Mouse (Mus musculus): Measurements from ENCODE around the gene Pdxdc1. TPM values are rescaled to one million over a fixed set of nuclear protein-coding genes. Genes with fewer than 3 reads are reported as not detected.
A peak's percentile ranks its signal among the peaks of the same experiment; 100 is the strongest.

The Pdxdc1 gene
- total and polyA plus RNA-seq, 3 experiments = 36.0 to 64.2 TPM; not detected in 1

DNA sequence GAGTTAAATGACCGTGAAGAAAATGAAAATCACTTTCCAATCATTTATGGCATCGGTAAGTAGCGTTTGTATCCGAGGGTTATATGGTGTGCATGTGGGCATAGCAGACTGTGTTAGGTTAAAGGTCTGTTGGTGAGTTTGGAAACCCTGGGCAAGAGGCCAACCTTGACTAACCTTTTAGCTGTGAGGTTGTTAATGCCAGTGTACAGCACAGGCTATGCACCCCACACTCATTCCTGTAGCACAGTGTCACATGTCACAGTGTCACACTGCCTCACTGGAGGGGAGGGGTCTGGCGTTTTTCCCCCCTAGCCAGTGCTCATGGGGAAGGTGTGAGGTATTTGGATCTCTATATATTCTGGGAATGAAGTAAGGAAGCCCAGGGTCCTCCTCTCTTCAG, 71.3 kb downstream of the Pdxdc1 start:
- Histone ChIP-seq H3K4me3 (ENCODE audit: control insufficient read depth in 1 of 2, insufficient read depth in 1 of 2, low read depth in 2 of 2, low read length in 2 of 2) (no peak overlapping the region), H3K36me3 (ENCODE audit: control insufficient read depth in 1 of 2, insufficient read depth in 2 of 2, low read length in 2 of 2) (peaks cover 0 to 10% of the 10 kb centered on the region in 2 experiments; a peak in 2 of 4 replicates), H3K9me3 (replicated peaks; ENCODE audit: insufficient read depth, low read length) (no peaks in the 10 kb centered on the region), H3K4me1 (ENCODE audit: control insufficient read depth in 1 of 2, insufficient read depth in 2 of 2, low read length in 2 of 2) (no peaks in the 10 kb centered on the region), H3K27ac (ENCODE audit: control insufficient read depth, low read depth, low read length) (no peak overlapping the region), H3K27me3 (ENCODE audit: control insufficient read depth in 1 of 2, insufficient read depth in 2 of 2, low read length in 2 of 2) (no peaks in the 10 kb centered on the region), H3K79me2 (ENCODE audit: control insufficient read depth, insufficient read depth, low read length, poor library complexity) (peaks cover 1% of the 10 kb centered on the region; the same call in 1 of the 2 replicates), H3K9ac (ENCODE audit: control insufficient read depth, low read depth, low read length, poor library complexity, severe bottlenecking) (no peak overlapping the region)
- TF ChIP-seq NELFE (IDR thresholded peaks at IDR 0.05; ENCODE audit: low read depth, low read length) = no peak
- no peak for TF ChIP-seq RAD21 (IDR thresholded peaks at IDR 0.05; ENCODE audit: low read depth, low read length)
- TF ChIP-seq EP300 (IDR thresholded peaks at IDR 0.05; ENCODE audit: low read depth in 1 of 2, low read length in 2 of 2) = no peak
- TF ChIP-seq MAX (IDR thresholded peaks at IDR 0.05; ENCODE audit: low read length) = no peak
- no peak for DNase-seq (ENCODE audit: low read depth, low spot score)

DNA sequence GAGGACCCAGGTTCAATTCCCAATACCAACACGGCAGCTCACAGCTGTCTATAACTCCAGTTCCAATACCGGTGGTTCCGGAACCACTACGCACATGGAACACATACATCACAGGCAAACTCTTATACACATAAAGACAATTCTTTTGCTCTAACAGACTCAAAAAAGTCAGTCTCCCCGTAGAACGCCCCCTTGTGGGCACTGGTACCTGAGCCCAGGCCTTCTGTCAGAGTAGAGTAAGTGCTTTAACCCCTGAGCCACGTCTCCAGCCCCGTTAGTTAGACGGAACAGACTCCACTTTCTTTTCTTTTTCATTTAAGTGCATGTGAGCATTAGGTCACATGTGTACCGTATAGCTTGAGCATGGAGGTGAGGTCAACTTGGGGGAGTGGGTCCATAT, 72.5 kb downstream of the Pdxdc1 start:
- no peak overlapping the region for H3K27ac ChIP-seq (ENCODE audit: control insufficient read depth, low read depth, low read length)
- H3K4me1 ChIP-seq (ENCODE audit: control insufficient read depth in 1 of 2, insufficient read depth in 2 of 2, low read length in 2 of 2) = no peaks in the 10 kb centered on the region
- H3K79me2 ChIP-seq (ENCODE audit: control insufficient read depth, insufficient read depth, low read length, poor library complexity) = peaks cover 1% of the 10 kb centered on the region; the same call in 1 of the 2 replicates
- DNase-seq (ENCODE audit: low read depth, low spot score) = peak; percentile 36
- no peak overlapping the region for H3K9ac ChIP-seq (ENCODE audit: control insufficient read depth, low read depth, low read length, poor library complexity, severe bottlenecking)
- H3K4me3 ChIP-seq (ENCODE audit: control insufficient read depth in 1 of 2, insufficient read depth in 1 of 2, low read depth in 2 of 2, low read length in 2 of 2) = no peak overlapping the region
- H3K9me3 ChIP-seq (replicated peaks; ENCODE audit: insufficient read depth, low read length) = no peaks in the 10 kb centered on the region
- H3K36me3 ChIP-seq (ENCODE audit: control insufficient read depth in 1 of 2, insufficient read depth in 2 of 2, low read length in 2 of 2) = peaks cover 0 to 8% of the 10 kb centered on the region in 2 experiments; a peak in 2 of 4 replicates
- no peak for TF ChIP-seq TBP (IDR thresholded peaks at IDR 0.05; ENCODE audit: low read depth, low read length)
- TF ChIP-seq POLR2AphosphoS5 (IDR thresholded peaks at IDR 0.05; ENCODE audit: borderline replicate concordance, low read depth, low read length) = no peak
- no peak for TF ChIP-seq MYC (IDR thresholded peaks at IDR 0.05; ENCODE audit: low read depth, low read length)
- TF ChIP-seq MAFK (IDR thresholded peaks at IDR 0.05; ENCODE audit: borderline replicate concordance, low read depth, low read length) = no peak
- TF ChIP-seq ZKSCAN1 (IDR thresholded peaks at IDR 0.05; ENCODE audit: low read depth, low read length) = no peak
- no peak for TF ChIP-seq EP300 (IDR thresholded peaks at IDR 0.05; ENCODE audit: low read depth in 1 of 2, low read length in 2 of 2)
- TF ChIP-seq SMC3 (IDR thresholded peaks at IDR 0.05; ENCODE audit: low read depth, low read length) = peak; percentile 35
- peak; percentile 3 for TF ChIP-seq RAD21 (IDR thresholded peaks at IDR 0.05; ENCODE audit: low read depth, low read length)
- TF ChIP-seq CTCF (IDR thresholded peaks at IDR 0.05 in 2 of 3, conservative IDR thresholded peaks at IDR 0.05 in 1 of 3; ENCODE audit: control insufficient read depth in 1 of 3, insufficient read depth in 1 of 3, low read depth in 2 of 3, low read length in 3 of 3, poor library complexity in 1 of 3, severe bottlenecking in 1 of 3) = peak; percentile 29 to 45 (median 43); a peak in 5 of 6 replicates
- no peaks in the 10 kb centered on the region for H3K27me3 ChIP-seq (ENCODE audit: control insufficient read depth in 1 of 2, insufficient read depth in 2 of 2, low read length in 2 of 2)

DNA sequence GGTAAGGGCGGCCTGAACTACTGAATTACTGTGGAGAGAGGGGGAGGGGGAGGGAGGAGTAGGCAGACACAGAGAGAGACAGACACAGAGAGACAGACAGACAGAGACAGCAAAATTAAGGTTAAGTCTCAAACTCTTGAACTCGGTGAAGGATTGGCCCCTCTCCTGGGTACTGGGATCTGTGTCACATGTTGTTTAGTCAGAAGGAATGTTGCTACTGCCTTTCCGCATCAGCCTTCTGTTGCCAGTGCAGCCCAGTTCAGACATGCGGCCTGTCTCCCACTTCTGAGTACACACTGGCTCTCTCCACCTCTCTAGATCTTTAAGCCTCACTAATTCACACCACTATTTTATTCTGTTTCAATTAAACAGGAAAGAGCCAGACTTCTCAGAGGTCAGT, 76.4 kb downstream of the Pdxdc1 start:
- Histone ChIP-seq H3K9me3 (replicated peaks; ENCODE audit: insufficient read depth, low read length) (no peaks in the 10 kb centered on the region), H3K4me1 (ENCODE audit: control insufficient read depth in 1 of 2, insufficient read depth in 2 of 2, low read length in 2 of 2) (no peaks in the 10 kb centered on the region; a peak in 1 of 4 replicates), H3K27ac (ENCODE audit: control insufficient read depth, low read depth, low read length) (no peak overlapping the region), H3K27me3 (ENCODE audit: control insufficient read depth in 1 of 2, insufficient read depth in 2 of 2, low read length in 2 of 2) (no peaks in the 10 kb centered on the region), H3K4me3 (ENCODE audit: control insufficient read depth in 1 of 2, insufficient read depth in 1 of 2, low read depth in 2 of 2, low read length in 2 of 2) (no peak overlapping the region), H3K79me2 (ENCODE audit: control insufficient read depth, insufficient read depth, low read length, poor library complexity) (peaks cover 2% of the 10 kb centered on the region; the same call in 1 of the 2 replicates), H3K36me3 (ENCODE audit: control insufficient read depth in 1 of 2, insufficient read depth in 2 of 2, low read length in 2 of 2) (peaks cover 4 to 5% of the 10 kb centered on the region in 2 experiments; a peak in 3 of 4 replicates), H3K9ac (ENCODE audit: control insufficient read depth, low read depth, low read length, poor library complexity, severe bottlenecking) (no peak overlapping the region)
- TF ChIP-seq CHD2 (IDR thresholded peaks at IDR 0.05; ENCODE audit: low read length) (no peak), KAT2A (conservative IDR thresholded peaks at IDR 0.05; ENCODE audit: low read depth, low read length) (no peak), POLR2AphosphoS5 (IDR thresholded peaks at IDR 0.05; ENCODE audit: borderline replicate concordance, low read depth, low read length) (no peak), MEF2A (IDR thresholded peaks at IDR 0.05; ENCODE audit: extremely low read depth, insufficient replicate concordance, low read depth, low read length, poor library complexity, severe bottlenecking) (no peak), ZMIZ1 (IDR thresholded peaks at IDR 0.05; ENCODE audit: low read depth, low read length) (no peak), USF2 (IDR thresholded peaks at IDR 0.05; ENCODE audit: borderline replicate concordance in 1 of 2, insufficient read depth in 1 of 2, low read depth in 1 of 2, low read length in 2 of 2) (no peak), MYB (IDR thresholded peaks at IDR 0.05; ENCODE audit: low read depth, low read length) (no peak)
- no peak for DNase-seq (ENCODE audit: low read depth, low spot score)

Measured in MEL (cell line).